Mouse (Mus musculus): ENCODE measurements around the gene Nprl3. TPM values are rescaled to one million over a fixed set of nuclear protein-coding genes. Genes with fewer than 3 reads are reported as not detected.

The Nprl3 gene
- polyA plus RNA-seq, 1 experiment from 2014 or later, result 28.0 TPM

DNA sequence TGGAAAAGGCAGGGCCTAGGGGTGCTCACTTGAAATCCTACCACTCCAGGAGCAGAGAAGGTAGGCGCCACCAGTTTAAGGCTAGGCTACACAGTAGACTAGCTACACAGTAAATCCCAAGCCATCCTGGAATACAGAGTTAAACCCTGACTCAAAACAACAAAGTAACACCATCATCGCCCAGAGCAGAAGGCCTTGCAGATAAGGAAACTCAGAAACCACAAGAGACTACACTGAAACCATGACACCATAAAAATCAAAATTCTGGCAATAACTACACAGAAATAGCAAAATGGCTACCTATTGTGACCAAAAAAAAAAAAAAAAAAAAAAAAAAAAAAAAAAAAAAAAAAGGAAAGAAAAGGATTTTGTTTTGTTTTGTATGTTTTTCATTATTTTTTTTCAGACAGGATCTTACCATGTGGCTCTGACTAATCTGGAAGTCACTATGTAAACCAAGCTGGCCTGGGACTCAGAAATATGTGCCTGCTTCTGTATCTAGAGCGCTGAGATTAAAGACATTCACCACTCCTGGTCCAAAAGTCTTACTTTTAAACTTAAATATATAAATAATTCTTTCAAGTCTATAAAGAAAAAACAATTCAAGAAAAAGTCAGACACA is 2.3 kb downstream of the Nprl3 start:
- ATAC-seq (replicated peaks; ENCODE audit: low FRiP score, low TSS enrichment, low read depth), result no peak
- H3K27ac ChIP-seq (ENCODE audit: low read depth), result no peak overlapping the region
- WGBS, result 97% methylated on average over 3 of the region's 3 CpGs
- DNase-seq (ENCODE audit: low spot score), result no peak
- H3K9me3 ChIP-seq (ENCODE audit: control insufficient read depth, low read length), result no peaks in the 10 kb centered on the region
- H3K4me1 ChIP-seq (replicated peaks; ENCODE audit: control insufficient read depth, insufficient read depth, low read length), result 0 out of 2 replicates have a peak, but pooled peaks cover 11% of the 10 kb centered on the region
- no peaks in the 10 kb centered on the region for H3K27me3 ChIP-seq (replicated peaks; ENCODE audit: control insufficient read depth, insufficient read depth, low read length)
- H3K36me3 ChIP-seq (ENCODE audit: control insufficient read depth, insufficient read depth, low read length), result peaks cover 12% of the 10 kb centered on the region
- no peak overlapping the region for H3K9ac ChIP-seq (ENCODE audit: low read length)
- no peak overlapping the region for H3K4me3 ChIP-seq (ENCODE audit: low read depth, low read length)
- no peak overlapping the region for H3K4me2 ChIP-seq (ENCODE audit: low read length)

DNA sequence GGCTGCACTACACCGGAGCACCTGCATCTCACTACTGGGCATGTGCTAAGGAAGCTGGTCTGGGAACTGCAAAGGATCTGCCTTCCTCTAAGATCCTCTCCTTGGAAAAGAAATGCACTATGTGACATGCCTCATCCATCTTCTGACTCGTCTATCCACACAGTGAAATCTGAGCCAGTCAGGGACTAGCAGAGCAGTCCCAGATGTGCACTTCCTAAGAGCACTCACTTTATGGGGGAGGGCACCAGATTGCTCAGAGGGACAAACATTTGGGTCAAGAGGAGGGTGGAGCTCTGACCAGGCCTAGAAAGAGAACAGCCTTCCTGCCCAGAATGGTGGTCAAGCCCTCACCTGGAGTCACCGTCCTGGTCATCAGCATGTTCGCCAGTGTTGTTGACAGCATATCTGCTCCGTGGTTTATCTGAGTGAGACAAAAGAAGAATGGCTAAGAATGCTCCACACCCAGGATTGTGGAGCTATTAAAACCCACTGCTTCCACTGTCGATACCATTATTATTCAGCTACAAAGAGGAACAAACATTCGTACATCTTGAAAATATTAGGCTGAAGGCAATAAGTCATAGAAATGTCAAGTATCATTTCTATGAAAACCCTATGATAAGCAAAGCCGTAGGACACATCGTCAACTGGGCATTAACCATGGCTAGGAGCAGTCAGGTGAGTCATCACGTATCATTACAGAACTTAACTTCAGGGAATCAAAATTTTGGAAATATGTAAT is 4.7 kb downstream of the Nprl3 start:
- ATAC-seq (replicated peaks; ENCODE audit: low FRiP score, low TSS enrichment, low read depth) (no peak), DNase-seq (ENCODE audit: low spot score) (no peak)
- H3K4me1 ChIP-seq (replicated peaks; ENCODE audit: control insufficient read depth, insufficient read depth, low read length), result 0 out of 2 replicates have a peak, but pooled peaks cover 7% of the 10 kb centered on the region
- H3K27me3 ChIP-seq (replicated peaks; ENCODE audit: control insufficient read depth, insufficient read depth, low read length), result no peaks in the 10 kb centered on the region
- no peak overlapping the region for H3K9ac ChIP-seq (ENCODE audit: low read length)
- H3K4me2 ChIP-seq (ENCODE audit: low read length), result no peak overlapping the region
- no peak overlapping the region for H3K27ac ChIP-seq (ENCODE audit: low read depth)
- WGBS, result 61% methylated on average over 10 of the region's 10 CpGs
- H3K36me3 ChIP-seq (ENCODE audit: control insufficient read depth, insufficient read depth, low read length), result peaks cover 21% of the 10 kb centered on the region
- no peaks in the 10 kb centered on the region for H3K9me3 ChIP-seq (ENCODE audit: control insufficient read depth, low read length)
- H3K4me3 ChIP-seq (ENCODE audit: low read depth, low read length), result no peak overlapping the region

DNA sequence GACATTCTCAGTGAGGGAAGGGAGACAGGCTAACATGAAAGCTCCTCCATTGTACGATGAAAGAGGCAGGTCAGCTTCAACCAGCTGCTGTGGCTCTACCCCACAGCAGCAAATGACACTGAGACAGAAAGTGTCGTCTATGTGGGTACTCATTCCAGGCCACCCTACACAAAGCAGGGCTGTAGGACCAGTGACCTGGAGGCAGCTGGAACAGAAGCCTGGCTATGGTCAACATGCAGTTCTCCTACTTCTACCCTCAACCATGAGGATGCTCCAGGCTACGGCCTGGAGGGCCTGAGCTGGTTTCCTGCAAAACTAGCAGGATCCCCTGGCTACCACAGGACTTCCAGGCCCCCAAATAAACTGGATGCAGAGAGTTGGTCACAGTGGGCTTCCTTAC is 10.9 kb downstream of the Nprl3 start:
- H3K4me1 ChIP-seq (replicated peaks; ENCODE audit: control insufficient read depth, insufficient read depth, low read length), result no peaks in the 10 kb centered on the region
- H3K27me3 ChIP-seq (replicated peaks; ENCODE audit: control insufficient read depth, insufficient read depth, low read length), result no peaks in the 10 kb centered on the region
- DNase-seq (ENCODE audit: low spot score), result no peak
- no peak overlapping the region for H3K9ac ChIP-seq (ENCODE audit: low read length)
- H3K36me3 ChIP-seq (ENCODE audit: control insufficient read depth, insufficient read depth, low read length), result peaks cover 51% of the 10 kb centered on the region
- H3K4me3 ChIP-seq (ENCODE audit: low read depth, low read length), result no peak overlapping the region
- no peak for ATAC-seq (replicated peaks; ENCODE audit: low FRiP score, low TSS enrichment, low read depth)
- H3K27ac ChIP-seq (ENCODE audit: low read depth), result no peak overlapping the region
- H3K9me3 ChIP-seq (ENCODE audit: control insufficient read depth, low read length), result no peaks in the 10 kb centered on the region
- no peak overlapping the region for H3K4me2 ChIP-seq (ENCODE audit: low read length)
- 87% methylated on average over 3 of the region's 3 CpGs for WGBS

DNA sequence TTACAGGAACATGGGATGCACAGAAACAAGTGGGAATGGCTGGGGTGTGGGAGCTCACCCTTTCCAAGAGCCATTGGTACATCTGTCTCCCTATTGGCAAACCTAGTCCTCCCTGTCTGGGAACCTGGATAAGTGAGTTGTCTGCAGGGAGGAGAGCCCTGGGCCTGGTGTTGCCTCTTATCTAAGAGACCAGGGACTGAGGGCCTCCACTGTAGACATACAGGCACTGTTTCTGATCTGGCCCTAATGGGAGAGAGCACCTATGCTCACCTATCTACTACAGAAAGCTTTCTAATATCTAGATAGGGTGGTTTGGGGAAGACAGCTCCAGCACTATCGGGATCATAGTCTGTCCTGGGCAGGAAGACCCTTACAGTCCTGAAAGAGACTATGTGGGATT is 11.4 kb downstream of the Nprl3 start:
- DNase-seq (ENCODE audit: low spot score) (no peak), ATAC-seq (replicated peaks; ENCODE audit: low FRiP score, low TSS enrichment, low read depth) (no peak)
- Histone ChIP-seq H3K4me3 (ENCODE audit: low read depth, low read length) (no peak overlapping the region), H3K27ac (ENCODE audit: low read depth) (no peak overlapping the region), H3K9ac (ENCODE audit: low read length) (no peak overlapping the region), H3K27me3 (replicated peaks; ENCODE audit: control insufficient read depth, insufficient read depth, low read length) (no peaks in the 10 kb centered on the region), H3K36me3 (ENCODE audit: control insufficient read depth, insufficient read depth, low read length) (peaks cover 50% of the 10 kb centered on the region), H3K4me1 (replicated peaks; ENCODE audit: control insufficient read depth, insufficient read depth, low read length) (no peaks in the 10 kb centered on the region), H3K4me2 (ENCODE audit: low read length) (no peak overlapping the region), H3K9me3 (ENCODE audit: control insufficient read depth, low read length) (no peaks in the 10 kb centered on the region)
- WGBS, result 92% methylated on average over 1 of the region's 1 CpGs

DNA sequence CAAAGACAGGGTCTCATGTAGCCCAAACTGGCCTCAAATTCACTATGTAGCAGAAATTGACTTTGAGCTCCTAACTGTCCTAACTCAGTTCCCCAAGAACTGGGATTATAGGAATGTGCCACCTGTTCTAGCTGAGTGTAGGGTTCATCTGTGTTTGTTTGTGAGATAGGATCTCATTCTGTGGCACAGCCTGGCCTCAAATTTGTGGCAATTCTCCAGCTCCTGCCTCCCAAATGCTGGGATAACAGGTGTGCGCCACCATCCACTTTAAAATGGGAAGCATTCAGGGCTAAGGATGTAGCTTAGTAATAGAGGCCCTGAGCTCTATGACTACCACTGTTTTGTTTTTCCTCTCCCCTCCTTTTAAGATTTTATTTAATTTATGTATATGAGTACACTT is 14.4 kb downstream of the Nprl3 start:
- Histone ChIP-seq H3K27me3 (replicated peaks; ENCODE audit: control insufficient read depth, insufficient read depth, low read length) (no peaks in the 10 kb centered on the region), H3K4me2 (ENCODE audit: low read length) (no peak overlapping the region), H3K4me1 (replicated peaks; ENCODE audit: control insufficient read depth, insufficient read depth, low read length) (no peaks in the 10 kb centered on the region), H3K36me3 (ENCODE audit: control insufficient read depth, insufficient read depth, low read length) (peaks cover 57% of the 10 kb centered on the region), H3K4me3 (ENCODE audit: low read depth, low read length) (no peak overlapping the region), H3K9me3 (ENCODE audit: control insufficient read depth, low read length) (no peaks in the 10 kb centered on the region), H3K27ac (ENCODE audit: low read depth) (no peak overlapping the region), H3K9ac (ENCODE audit: low read length) (no peak overlapping the region)
- ATAC-seq (replicated peaks; ENCODE audit: low FRiP score, low TSS enrichment, low read depth) (no peak), DNase-seq (ENCODE audit: low spot score) (no peak)
- WGBS, result 100% methylated on average over 1 of the region's 1 CpGs

DNA sequence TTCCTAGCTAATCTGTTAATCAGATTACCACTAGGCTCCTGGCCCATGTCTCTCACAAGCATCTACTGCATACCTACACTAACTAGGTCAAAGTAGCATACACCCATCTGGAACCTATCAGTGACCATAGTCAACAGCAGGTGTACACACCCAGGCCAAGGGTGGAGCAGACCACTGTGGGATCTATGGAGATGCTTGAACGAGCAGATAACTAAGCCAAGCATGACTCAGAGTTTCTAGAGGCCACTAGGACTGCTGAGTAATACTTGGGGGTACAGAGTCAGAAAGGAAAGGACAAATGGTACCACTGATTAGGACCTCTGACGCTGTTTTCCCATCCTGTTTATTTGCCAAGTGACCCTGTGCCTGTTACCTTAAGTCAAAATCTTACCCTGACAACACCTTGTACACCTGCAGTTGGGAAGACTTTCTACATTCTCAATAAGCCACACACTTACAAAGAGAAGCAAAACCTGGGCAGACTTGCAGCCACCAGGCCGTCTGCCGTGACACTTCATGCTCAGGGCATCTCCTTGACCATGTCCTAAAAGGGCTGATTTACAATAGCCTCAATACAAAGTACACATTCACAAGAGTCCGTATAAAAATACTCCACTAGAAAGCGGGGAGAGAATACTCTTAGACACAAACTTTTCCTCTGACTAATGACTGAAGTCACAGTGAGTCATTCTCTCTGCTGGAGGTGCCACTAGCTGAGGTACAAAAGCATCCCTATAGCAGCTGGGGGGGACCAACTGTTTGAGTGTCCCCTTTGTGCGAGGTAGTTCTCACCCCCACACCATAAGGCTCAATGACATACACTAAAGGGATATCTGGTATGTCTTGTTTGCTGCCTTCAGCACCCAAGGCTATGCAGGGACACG is 16.4 kb downstream of the Nprl3 start:
- ATAC-seq (replicated peaks; ENCODE audit: low FRiP score, low TSS enrichment, low read depth), result no peak
- H3K9ac ChIP-seq (ENCODE audit: low read length), result no peak overlapping the region
- H3K4me1 ChIP-seq (replicated peaks; ENCODE audit: control insufficient read depth, insufficient read depth, low read length), result no peaks in the 10 kb centered on the region
- WGBS, result 87% methylated on average over 8 of the region's 8 CpGs
- H3K9me3 ChIP-seq (ENCODE audit: control insufficient read depth, low read length), result no peaks in the 10 kb centered on the region
- H3K4me2 ChIP-seq (ENCODE audit: low read length), result no peak overlapping the region
- H3K27ac ChIP-seq (ENCODE audit: low read depth), result no peak overlapping the region
- H3K4me3 ChIP-seq (ENCODE audit: low read depth, low read length), result no peak overlapping the region
- H3K36me3 ChIP-seq (ENCODE audit: control insufficient read depth, insufficient read depth, low read length), result peaks cover 77% of the 10 kb centered on the region
- no peaks in the 10 kb centered on the region for H3K27me3 ChIP-seq (replicated peaks; ENCODE audit: control insufficient read depth, insufficient read depth, low read length)
- DNase-seq (ENCODE audit: low spot score), result no peak

DNA sequence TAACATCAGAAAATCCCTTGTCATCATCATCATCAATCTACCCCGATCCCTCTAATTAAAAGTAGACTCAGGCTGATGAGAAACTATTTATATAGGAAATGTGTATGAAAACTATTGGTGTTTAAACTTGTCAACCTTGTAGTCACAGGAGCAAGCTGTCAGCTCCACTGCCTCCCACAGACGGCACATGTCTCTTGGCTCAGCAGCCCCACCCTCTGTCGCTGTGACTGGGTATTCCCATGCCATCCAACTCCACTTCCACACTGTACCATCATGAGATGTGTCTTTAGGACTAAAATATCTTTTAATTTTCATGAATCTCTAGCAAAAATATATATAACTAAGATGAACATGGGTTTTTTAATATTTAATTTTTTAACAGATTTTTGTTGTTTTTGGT is 19.2 kb downstream of the Nprl3 start:
- peaks cover 69% of the 10 kb centered on the region for H3K36me3 ChIP-seq (ENCODE audit: control insufficient read depth, insufficient read depth, low read length)
- no peak for ATAC-seq (replicated peaks; ENCODE audit: low FRiP score, low TSS enrichment, low read depth)
- H3K9me3 ChIP-seq (ENCODE audit: control insufficient read depth, low read length), result no peaks in the 10 kb centered on the region
- no peak overlapping the region for H3K4me3 ChIP-seq (ENCODE audit: low read depth, low read length)
- H3K27ac ChIP-seq (ENCODE audit: low read depth), result no peak overlapping the region
- 84% methylated on average over 3 of the region's 3 CpGs for WGBS
- DNase-seq (ENCODE audit: low spot score), result no peak
- H3K9ac ChIP-seq (ENCODE audit: low read length), result no peak overlapping the region
- no peak overlapping the region for H3K4me2 ChIP-seq (ENCODE audit: low read length)
- no peaks in the 10 kb centered on the region for H3K27me3 ChIP-seq (replicated peaks; ENCODE audit: control insufficient read depth, insufficient read depth, low read length)
- H3K4me1 ChIP-seq (replicated peaks; ENCODE audit: control insufficient read depth, insufficient read depth, low read length), result no peaks in the 10 kb centered on the region; the same call in 1 of the 2 replicates

DNA sequence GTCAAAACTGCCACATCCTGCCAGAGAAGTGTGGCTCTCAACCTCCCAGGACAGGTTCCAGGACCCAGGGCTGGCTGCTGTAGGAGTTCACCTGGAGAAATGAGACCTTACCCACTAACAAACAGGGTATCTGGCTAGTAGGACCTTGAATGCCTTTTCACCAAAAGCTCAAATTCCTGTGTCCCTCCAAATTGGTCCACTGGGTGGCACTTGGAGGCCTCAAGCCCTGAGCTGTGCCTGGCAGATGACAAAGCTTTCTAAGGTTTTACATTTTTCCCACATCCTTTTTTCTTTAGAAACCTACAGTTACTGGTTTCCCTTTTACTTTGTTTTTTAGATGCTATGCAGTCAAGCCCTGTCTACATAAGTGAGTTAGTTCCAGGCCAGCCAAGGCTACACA is 20.4 kb downstream of the Nprl3 start:
- Histone ChIP-seq H3K4me3 (ENCODE audit: low read depth, low read length) (no peak overlapping the region), H3K36me3 (ENCODE audit: control insufficient read depth, insufficient read depth, low read length) (peaks cover 60% of the 10 kb centered on the region), H3K4me1 (replicated peaks; ENCODE audit: control insufficient read depth, insufficient read depth, low read length) (no peaks in the 10 kb centered on the region; the same call in 1 of the 2 replicates), H3K4me2 (ENCODE audit: low read length) (no peak overlapping the region), H3K27me3 (replicated peaks; ENCODE audit: control insufficient read depth, insufficient read depth, low read length) (no peaks in the 10 kb centered on the region), H3K9me3 (ENCODE audit: control insufficient read depth, low read length) (no peaks in the 10 kb centered on the region), H3K9ac (ENCODE audit: low read length) (no peak overlapping the region), H3K27ac (ENCODE audit: low read depth) (no peak overlapping the region)
- ATAC-seq (replicated peaks; ENCODE audit: low FRiP score, low TSS enrichment, low read depth) (0 out of 2 replicates have a peak, but pooled peaks have one; percentile 18), DNase-seq (ENCODE audit: low spot score) (no peak)
